Mouse (Mus musculus) thymus, adult 2 months (tissue): ENCODE measurements around the gene Ensa.

Experiments
- CTCF ChIP-seq: fragments of 200-500 bp; IDR thresholded peaks from 2 replicates; pipeline ENCODE4 v1.5.1; 2012; ENCODE audit warnings: mild to moderate bottlenecking, control low read depth, low read length, moderate library complexity, borderline replicate concordance; ENCODE audit not compliant: control insufficient read depth, poor library complexity, insufficient read depth; ENCODE audit errors: extremely low read depth
- POLR2A ChIP-seq: fragments of 200-500 bp; IDR thresholded peaks from 2 replicates; pipeline ENCODE4 v1.6.1; 2012; ENCODE audit warnings: mild to moderate bottlenecking, low read length, control low read depth, moderate library complexity; ENCODE audit not compliant: control insufficient read depth, poor library complexity, insufficient read depth; ENCODE audit errors: extremely low read depth

DNA sequence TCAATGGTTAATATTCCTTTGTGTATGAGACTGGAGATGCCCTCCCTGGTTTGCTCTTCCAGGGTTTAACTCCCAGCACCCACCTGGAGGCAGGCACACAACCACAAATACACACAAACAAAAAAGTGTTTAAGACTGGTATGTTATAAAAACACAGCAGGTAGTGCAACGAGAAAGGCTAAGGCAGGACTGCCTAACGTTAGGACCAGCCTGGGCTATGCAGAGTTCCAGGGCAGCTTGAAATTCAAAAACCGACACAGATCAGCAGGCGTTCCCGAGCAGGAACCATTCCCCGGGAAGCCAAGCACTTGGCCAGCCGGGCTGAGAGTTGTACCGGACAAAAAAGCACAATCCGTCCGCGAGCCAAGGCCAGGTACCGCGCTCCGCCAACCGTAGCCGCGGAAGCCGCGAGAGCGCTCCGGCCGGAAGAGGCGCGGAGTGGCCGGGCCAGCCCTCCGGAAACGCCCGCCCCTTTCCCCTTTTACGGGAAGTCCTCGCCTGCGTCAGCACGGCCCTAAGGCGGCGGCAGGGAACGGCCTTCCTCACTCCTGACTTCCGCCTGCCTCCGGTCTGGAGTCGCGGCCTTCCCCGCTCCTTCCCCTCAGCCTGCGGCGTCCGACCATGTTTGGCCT, 33.6 kb downstream of the Ensa start, which contains the start of gene Mcl1:
- no peak for TF ChIP-seq CTCF
- TF ChIP-seq POLR2A: peak; percentile 99
